Mouse (Mus musculus) heart, postnatal 25 days (tissue): Measurements from ENCODE around the gene Kdelr1. TPM values are rescaled to one million over a fixed set of nuclear protein-coding genes. Genes with fewer than 3 reads are reported as not detected.

Source experiments
- DNase-seq: peaks from one replicate; pipeline ENCODE4 v3.0.0; 2022; ENCODE audit warnings: low spot score
- intact Hi-C: fragments of 180-260 bp; cut with DNase I; formaldehyde crosslinking; loops from one replicate; pipeline ENCODE4 v1.15.1; 2025
- total RNA-seq, 2 experiments: library from RNA; stranded (reverse); gene quantifications; 2 replicates each; pipeline ENCODE4 v1.2.3; 2021

The Kdelr1 gene
- total RNA-seq, 2 experiments from 2014 or later = 97.5 to 114 TPM

- intact Hi-C loops = no loop called here
- no peak for DNase-seq
Observed at GRCm38 (mm10) chr7:45909145-45909544, 36.6 kb downstream of the Kdelr1 start.

DNA sequence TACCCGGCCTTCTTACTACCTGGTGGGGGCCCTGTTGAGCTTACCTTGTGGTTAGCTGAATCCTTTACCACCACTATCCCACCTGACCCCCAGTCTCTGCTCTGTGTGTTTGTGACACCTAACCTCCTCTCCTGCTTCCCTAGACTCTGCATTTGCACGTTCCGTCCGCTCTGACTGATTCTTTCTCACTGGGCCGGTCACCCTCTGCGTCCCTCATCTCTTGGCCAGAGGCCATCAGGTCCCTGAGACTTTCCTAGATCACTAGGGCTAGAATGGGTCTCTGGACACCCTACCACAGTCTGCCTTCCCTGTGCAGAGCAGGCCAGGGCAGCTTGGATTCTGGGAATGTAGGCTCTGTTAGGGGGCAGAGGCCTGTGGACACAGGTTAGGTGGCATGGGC lies 41.5 kb downstream of the Kdelr1 start:
- intact Hi-C loops = no loop called here
- DNase-seq = no peak

GRCm38 (mm10) chr7:45915011-45915410 lies 42.4 kb downstream of the Kdelr1 start:
- intact Hi-C loops = no loop called here
- no peak for DNase-seq

DNA sequence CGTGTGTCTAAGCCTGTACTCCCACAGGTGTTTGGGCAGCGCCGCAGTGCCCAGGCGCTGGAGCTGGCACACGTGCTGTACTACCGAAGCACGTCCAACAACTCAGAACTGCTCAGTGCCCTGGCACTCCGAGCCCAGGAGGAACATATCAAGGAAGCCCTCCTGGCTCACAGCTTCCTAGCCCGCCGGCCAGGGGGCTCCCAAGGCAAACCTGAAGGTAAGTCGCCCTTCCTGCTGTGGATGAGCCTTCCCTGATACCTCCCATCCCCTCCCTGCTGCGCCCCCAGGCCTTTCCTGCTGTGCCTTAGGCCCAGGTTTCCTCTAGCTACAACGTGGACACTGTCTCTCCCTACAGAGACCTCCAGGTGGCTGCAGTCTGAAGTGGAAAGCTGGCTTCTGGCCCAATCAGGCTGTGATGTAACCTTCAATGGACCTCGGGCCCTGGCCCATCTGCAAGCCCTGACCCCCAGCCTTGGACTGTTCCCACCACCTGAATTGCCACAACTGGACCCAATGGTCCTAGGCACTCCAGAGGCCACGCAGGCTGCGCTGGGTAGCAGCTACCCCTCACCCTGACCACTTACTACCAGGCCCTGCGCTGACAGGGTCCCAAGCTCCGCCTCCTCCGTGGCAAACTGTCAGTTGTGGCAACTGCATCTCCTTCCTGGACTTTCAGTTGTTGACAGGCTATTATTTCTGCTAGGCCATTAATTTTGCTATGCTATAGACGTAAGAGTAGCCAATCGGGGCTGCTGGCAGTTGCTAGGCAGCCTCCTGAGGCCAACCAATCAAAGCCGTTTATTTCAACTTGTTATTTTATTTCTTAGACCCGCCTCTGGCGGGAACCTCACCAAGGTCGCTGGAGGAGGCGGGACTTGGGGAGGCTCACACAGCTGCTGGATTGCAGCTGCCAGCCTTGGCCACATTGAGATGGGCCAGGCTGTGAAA lies 43.8 kb downstream of the Kdelr1 start:
- peak; percentile 81 for DNase-seq
- intact Hi-C loops = no loop called here

GRCm38 (mm10) chr7:45917004-45917704 lies 44.6 kb downstream of the Kdelr1 start:
- intact Hi-C loops = no loop called here
- DNase-seq = no peak

DNA sequence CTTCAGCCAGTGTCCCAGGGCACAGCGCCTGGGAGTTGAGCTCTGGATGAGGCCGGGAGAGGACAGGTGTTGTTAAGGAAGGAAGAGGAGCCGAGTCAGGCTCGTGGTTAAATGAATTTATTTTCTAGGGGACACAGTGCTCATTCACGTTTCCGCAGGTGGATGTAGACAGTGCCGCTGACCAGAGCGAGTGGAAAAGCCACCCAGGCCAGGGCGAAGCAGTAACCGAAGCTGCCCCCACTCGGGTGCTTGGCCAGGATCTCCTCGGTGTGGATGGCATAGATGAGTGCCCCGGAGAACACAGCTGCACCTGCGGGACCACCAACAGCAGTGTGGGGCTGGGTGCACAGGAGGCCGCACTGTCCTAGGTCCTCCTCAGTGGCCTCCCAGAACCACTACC lies 45.4 kb downstream of the Kdelr1 start:
- intact Hi-C loops = no loop called here
- DNase-seq = no peak

GRCm38 (mm10) chr7:45919083-45919671 lies 46.6 kb downstream of the Kdelr1 start:
- intact Hi-C loops = no loop called here
- no peak for DNase-seq

DNA sequence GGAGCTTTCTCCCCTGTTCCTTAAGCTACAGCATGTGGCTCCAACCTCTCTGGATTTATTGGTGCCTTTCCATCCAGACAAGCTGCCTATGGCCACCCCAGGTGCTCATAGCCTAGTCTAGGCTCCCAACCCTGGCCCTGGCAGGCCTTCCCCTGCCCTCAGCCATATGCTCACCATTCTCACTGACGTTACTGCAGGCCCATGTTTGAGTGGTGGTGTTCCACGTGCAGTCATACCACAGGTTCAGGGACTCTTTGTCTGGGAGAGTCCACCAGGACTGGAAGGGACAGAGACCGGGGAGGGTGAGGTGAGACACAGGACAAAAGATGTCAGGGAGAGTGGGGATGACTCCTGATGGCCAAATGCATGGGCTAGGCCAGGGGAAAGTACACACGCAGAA lies 47.2 kb downstream of the Kdelr1 start:
- intact Hi-C loops = no loop called here
- DNase-seq = no peak

DNA sequence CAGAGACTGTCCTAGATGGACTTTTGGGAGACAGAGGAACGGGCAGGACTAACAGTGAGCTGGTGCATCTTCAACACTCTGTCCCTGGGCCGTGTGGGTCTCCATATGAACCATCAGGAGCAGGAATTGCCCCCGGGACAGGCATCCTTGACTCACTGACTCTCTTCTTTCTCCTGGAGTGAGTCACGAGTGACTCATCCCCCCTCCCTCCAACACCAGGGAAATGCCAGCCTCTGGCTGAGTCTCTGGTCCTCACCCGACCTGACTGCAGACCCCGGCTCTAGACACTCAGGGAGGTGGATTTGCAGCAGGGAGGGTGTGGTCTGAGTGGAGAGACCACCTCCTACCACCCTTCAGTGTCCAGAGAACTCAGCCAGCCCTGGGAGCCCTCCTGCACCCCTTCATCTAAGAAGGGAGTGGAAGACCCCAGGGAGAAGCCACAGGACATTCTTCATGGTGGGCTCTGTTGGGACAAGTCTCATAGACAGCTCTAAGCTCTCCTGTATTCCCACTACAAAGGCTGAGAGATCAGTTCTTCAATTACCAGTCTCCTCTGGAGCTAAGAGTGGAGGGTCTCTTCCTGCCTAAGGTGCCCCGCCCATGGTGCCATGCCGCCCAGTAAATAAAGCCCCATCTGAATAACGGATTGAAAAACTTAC lies 48.1 kb downstream of the Kdelr1 start:
- peak; percentile 40 for DNase-seq
- intact Hi-C loops = no loop called here

- intact Hi-C loops = no loop called here
- DNase-seq = peak; percentile 49
Observed at GRCm38 (mm10) chr7:45921242-45921621, 48.7 kb downstream of the Kdelr1 start, which contains the start of gene Emp3. Gene Emp3, minus strand, starts transcription at chr7:45921404.

DNA sequence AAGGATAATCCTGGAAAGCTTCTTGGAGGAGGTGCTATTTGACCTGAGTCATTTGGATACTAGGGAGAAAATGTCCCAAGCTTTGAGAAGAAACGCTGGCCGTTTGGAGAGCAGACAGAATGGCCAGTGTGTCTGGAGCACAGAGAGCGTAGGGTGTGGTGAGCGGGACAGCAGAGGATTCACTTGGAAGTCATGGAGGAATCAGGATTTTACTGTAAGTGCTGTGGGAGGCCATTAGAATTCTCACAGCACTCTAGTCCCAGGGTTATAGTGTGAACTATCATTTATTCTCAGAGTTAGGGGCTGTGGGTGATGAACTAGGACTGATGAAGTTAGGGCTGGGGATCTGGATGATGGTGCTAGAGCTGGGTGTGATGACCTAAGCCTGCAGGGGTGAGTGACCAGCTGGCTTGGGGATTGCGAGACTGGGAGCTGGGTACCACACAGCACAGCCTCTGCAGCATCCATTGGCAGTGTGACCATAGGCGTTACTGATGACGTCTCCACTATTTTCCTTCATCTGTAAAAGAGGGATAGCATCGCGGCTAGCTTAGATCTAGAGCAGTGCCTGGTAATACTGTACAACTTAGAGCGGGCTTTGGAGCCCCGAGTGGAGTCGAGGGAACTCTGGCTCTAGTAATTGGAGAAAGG lies 49.5 kb downstream of the Kdelr1 start:
- no peak for DNase-seq
- intact Hi-C loops = no loop called here

- DNase-seq = peak; percentile 96
- intact Hi-C loops = no loop called here
Observed at GRCm38 (mm10) chr7:45922928-45923761, 50.6 kb downstream of the Kdelr1 start.

DNA sequence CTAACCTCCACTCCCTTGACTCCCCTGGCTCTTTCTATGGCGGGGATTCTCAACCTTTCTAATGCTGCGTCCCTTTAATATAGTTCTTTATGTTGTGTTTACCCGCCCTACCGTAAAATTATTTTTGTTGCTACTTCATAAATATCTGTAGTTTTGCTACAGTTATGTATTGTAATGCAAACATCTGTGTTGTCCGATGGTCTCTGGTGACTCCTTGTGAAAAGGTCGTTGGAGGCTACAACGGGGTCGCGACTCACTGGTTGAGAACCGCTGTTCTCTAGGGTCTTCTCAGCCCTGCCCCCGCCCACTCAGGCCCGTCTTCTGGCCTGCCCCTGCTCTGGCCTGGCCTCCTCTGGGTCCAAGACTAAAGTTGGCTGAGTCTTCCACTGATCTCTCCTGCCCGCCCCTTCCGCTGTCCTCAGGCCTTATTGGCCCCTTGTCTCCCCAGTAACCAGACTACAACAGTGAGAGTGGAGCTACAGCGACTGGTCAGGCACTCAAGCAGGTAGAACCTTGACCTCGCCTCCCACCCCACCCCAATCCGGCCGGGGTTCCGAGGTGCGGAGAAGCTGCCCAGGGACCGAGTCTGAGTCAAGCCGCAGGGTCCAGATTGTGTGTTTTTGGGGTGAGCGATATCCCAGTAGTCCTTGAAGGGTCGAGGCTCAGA lies 51.3 kb downstream of the Kdelr1 start, which contains the start of gene Ccdc114:
TSS of gene Ccdc114 (plus strand) at position 311 of the 667 bp plus-strand sequence.
- DNase-seq = peak; percentile 82
- intact Hi-C loops = loop anchor here (2.0 kb wide), 2 partner anchors 27 to 51 kb away; partner anchors contain the start of genes Kdelr1, Syngr4 and Tmem143

DNA sequence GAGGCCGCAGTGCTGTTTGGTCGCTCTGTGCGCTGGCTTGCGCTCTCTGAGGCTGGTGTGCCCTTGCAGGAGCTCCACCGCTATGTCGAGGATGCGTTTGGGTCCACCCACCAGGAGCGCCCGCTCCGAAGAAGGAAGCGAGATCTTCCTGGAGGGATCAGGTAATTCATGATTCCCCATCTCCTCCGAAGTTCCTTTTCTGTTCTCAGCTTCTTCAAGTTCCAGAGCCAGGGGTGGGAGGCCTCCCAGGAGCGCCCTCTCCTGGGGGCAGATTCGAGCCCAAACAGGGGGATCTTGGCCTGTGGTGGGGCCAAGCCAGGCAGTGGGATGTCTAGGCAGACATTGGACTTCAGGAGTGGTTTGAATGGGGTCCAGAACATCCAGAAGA lies 51.9 kb downstream of the Kdelr1 start:
- no peak for DNase-seq
- intact Hi-C loops = loop anchor here (2.0 kb wide), 2 partner anchors 28 to 52 kb away; partner anchors contain the start of genes Kdelr1, Syngr4 and Tmem143

DNA sequence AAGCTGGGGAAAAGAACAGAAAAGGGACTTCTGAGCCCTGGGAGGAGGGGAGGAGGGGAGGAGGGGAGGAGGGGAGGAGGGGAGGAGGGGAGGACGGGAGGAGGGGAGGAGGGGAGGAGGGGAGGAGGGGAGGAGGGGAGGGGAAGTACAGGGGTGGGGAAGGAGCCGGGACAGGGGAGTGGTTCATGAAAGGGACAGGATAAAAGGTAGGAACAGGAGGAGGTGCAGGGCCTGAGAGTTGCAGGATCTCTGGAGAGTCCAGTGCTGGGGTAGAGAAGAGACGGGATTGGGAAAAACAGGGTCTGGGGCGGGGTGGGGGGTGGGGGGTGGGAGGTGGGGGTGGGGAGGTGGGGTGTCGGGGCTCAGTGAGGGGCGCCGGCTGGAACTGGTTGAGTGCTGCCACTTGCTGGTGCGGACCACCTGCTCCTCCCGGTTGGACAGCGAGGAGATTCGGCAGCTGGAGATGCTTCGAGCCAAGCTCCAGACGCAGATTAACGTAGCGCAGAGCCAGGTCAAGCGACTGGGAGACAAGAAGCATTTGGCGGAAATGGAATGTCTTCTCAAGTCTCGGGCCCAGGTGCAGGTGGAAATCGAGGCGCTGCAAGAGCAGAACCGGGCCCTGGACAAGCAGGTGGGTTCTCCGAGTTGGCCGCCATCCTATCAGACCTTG lies 56.2 kb downstream of the Kdelr1 start:
- intact Hi-C loops = no loop called here
- DNase-seq = no peak

DNA sequence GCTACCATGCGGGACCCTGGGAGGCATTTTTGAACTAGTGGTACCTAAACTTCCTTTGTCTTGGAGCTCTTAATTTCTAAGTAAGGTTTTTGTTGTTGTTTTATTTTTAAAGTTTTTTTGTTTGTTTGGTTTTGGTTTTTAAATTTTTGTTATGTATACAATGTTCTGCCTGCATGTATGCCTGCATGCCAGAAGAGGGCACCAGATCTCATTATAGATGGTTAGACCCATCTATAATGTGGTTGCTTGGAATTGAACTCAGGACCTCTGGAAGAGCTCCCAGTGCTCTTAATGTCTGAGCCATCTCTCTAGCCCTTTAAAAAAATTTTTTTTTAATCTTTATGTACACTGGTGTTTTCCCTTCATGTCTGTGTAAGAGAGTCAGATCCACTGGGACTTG lies 57.1 kb downstream of the Kdelr1 start:
- no peak for DNase-seq
- intact Hi-C loops = no loop called here
